Mouse (Mus musculus) MEL (cell line): ENCODE measurements around the gene Chmp5. TPM values are rescaled to one million over a fixed set of nuclear protein-coding genes. Genes with fewer than 3 reads are reported as not detected.
"Not testable (repeated sequence)": the region's sequence is repeated elsewhere in the genome, so short reads cannot be mapped to it uniquely, and the experiment has no call there.

Experiments
- DNase-seq: peaks from one replicate; pipeline ENCODE4 v3.0.0; 2011; ENCODE audit warnings: low read depth, low spot score
- H3K27ac ChIP-seq: 2 replicates; pipeline ENCODE4 v1.5.1; 2012; ENCODE audit warnings: low read depth, mild to moderate bottlenecking, control low read depth, low read length, moderate library complexity; ENCODE audit not compliant: control insufficient read depth
- H3K27me3 ChIP-seq, 2 experiments: fragments of 150-350 bp in 1 of 2; sonication (generic) in 1 of 2; 2 replicates each; pipeline ENCODE4 v1.6.1; 2012; ENCODE audit warnings: low read length in 2 of 2, mild to moderate bottlenecking in 2 of 2, improper control_type of control experiment in 1 of 2, moderate library complexity in 1 of 2; ENCODE audit not compliant: insufficient read depth in 2 of 2, control insufficient read depth in 1 of 2
- H3K36me3 ChIP-seq, 2 experiments: 2 replicates each; pipeline ENCODE4 v1.6.1; 2012 to 2014; ENCODE audit warnings: low read length in 2 of 2, improper control_type of control experiment in 1 of 2, inconsistent platforms in 1 of 2, mild to moderate bottlenecking in 1 of 2; ENCODE audit not compliant: insufficient read depth in 2 of 2, control insufficient read depth in 1 of 2
- H3K4me1 ChIP-seq, 2 experiments: fragments of 150-350 bp in 1 of 2; sonication (generic) in 1 of 2; 2 replicates each; pipeline ENCODE4 v1.6.1; 2012; ENCODE audit warnings: low read length in 2 of 2, improper control_type of control experiment in 1 of 2, mild to moderate bottlenecking in 1 of 2; ENCODE audit not compliant: insufficient read depth in 2 of 2, control insufficient read depth in 1 of 2
- H3K4me3 ChIP-seq, 2 experiments: fragments of 150-350 bp in 1 of 2; sonication (generic) in 1 of 2; 2 replicates each; pipeline ENCODE4 v1.5.1; 2012; ENCODE audit warnings: low read depth in 2 of 2, low read length in 2 of 2, mild to moderate bottlenecking in 2 of 2, moderate library complexity in 2 of 2, control low read depth in 1 of 2, improper control_type of control experiment in 1 of 2; ENCODE audit not compliant: control insufficient read depth in 1 of 2, insufficient read depth in 1 of 2
- H3K79me2 ChIP-seq: 2 replicates; pipeline ENCODE4 v1.6.1; 2012; ENCODE audit warnings: mild to moderate bottlenecking, low read length, moderate library complexity; ENCODE audit not compliant: control insufficient read depth, poor library complexity, insufficient read depth
- H3K9ac ChIP-seq: 2 replicates; pipeline ENCODE4 v1.6.1; 2012; ENCODE audit warnings: low read depth, mild to moderate bottlenecking, control low read depth, low read length, moderate library complexity; ENCODE audit not compliant: control insufficient read depth, poor library complexity, severe bottlenecking
- H3K9me3 ChIP-seq: fragments of 150-350 bp; sonication (generic); replicated peaks from 2 replicates; pipeline ENCODE4 v1.6.1; 2012; ENCODE audit warnings: mild to moderate bottlenecking, low read length, improper control_type of control experiment, moderate library complexity; ENCODE audit not compliant: insufficient read depth
- BHLHE40 ChIP-seq: IDR thresholded peaks from 2 replicates; pipeline ENCODE4 v1.6.1; 2012; ENCODE audit warnings: low read depth, mild to moderate bottlenecking, inconsistent platforms, low read length, improper control_type of control experiment, borderline replicate concordance
- CHD1 ChIP-seq: IDR thresholded peaks from 2 replicates; pipeline ENCODE4 v1.6.1; 2012; ENCODE audit warnings: low read depth, mild to moderate bottlenecking, inconsistent platforms, low read length, improper control_type of control experiment
- CHD2 ChIP-seq: IDR thresholded peaks from 2 replicates; pipeline ENCODE4 v1.6.1; 2011; ENCODE audit warnings: low read length, improper control_type of control experiment
- ELF1 ChIP-seq: IDR thresholded peaks from 2 replicates; pipeline ENCODE4 v1.6.1; 2014; ENCODE audit warnings: low read depth, mild to moderate bottlenecking, inconsistent platforms, low read length, improper control_type of control experiment, moderate library complexity
- EP300 ChIP-seq, 2 experiments: IDR thresholded peaks; 2 replicates each; pipeline ENCODE4 v1.6.1; 2011; ENCODE audit warnings: improper control_type of control experiment in 2 of 2, low read length in 2 of 2, low read depth in 1 of 2, mild to moderate bottlenecking in 1 of 2
- ETS1 ChIP-seq: IDR thresholded peaks from 2 replicates; pipeline ENCODE4 v1.6.1; 2012; ENCODE audit warnings: low read depth, mild to moderate bottlenecking, inconsistent platforms, low read length, improper control_type of control experiment, moderate library complexity
- GABPA ChIP-seq: IDR thresholded peaks from 2 replicates; pipeline ENCODE4 v1.6.1; 2012; ENCODE audit warnings: low read depth, mild to moderate bottlenecking, inconsistent platforms, low read length, improper control_type of control experiment, moderate library complexity
- GATA1 ChIP-seq: IDR thresholded peaks from 2 replicates; pipeline ENCODE4 v1.6.1; 2011; ENCODE audit warnings: low read depth, low read length, improper control_type of control experiment
- JUND ChIP-seq: IDR thresholded peaks from 2 replicates; pipeline ENCODE4 v1.6.1; 2011; ENCODE audit warnings: low read depth, mild to moderate bottlenecking, improper control_type of control experiment, low read length
- KAT2A ChIP-seq: conservative IDR thresholded peaks from 2 replicates; pipeline ENCODE4 v1.6.1; 2012; ENCODE audit warnings: low read depth, low read length, improper control_type of control experiment, inconsistent platforms
- MAFK ChIP-seq: IDR thresholded peaks from 2 replicates; pipeline ENCODE4 v1.6.1; 2011; ENCODE audit warnings: low read depth, mild to moderate bottlenecking, low read length, improper control_type of control experiment, borderline replicate concordance
- MAZ ChIP-seq: IDR thresholded peaks from 2 replicates; pipeline ENCODE4 v1.6.1; 2012; ENCODE audit warnings: low read depth, mild to moderate bottlenecking, inconsistent platforms, low read length, improper control_type of control experiment
- MEF2A ChIP-seq: IDR thresholded peaks from 2 replicates; pipeline ENCODE4 v1.6.1; 2014; ENCODE audit warnings: low read depth, mild to moderate bottlenecking, inconsistent platforms, low read length, improper control_type of control experiment; ENCODE audit not compliant: poor library complexity, insufficient replicate concordance, severe bottlenecking; ENCODE audit errors: extremely low read depth
- MYB ChIP-seq: IDR thresholded peaks from 2 replicates; pipeline ENCODE4 v1.6.1; 2011; ENCODE audit warnings: mild to moderate bottlenecking, low read depth, low read length, improper control_type of control experiment
- NRF1 ChIP-seq: IDR thresholded peaks from 2 replicates; pipeline ENCODE4 v1.6.1; 2014; ENCODE audit warnings: low read depth, mild to moderate bottlenecking, inconsistent platforms, low read length, improper control_type of control experiment, moderate library complexity; ENCODE audit not compliant: poor library complexity, insufficient read depth, severe bottlenecking
- POLR2A ChIP-seq, 2 experiments: IDR thresholded peaks; 2 replicates each; pipeline ENCODE4 v1.6.1; 2011 to 2012; ENCODE audit warnings: low read length in 2 of 2, mild to moderate bottlenecking in 2 of 2, control low read depth in 1 of 2, improper control_type of control experiment in 1 of 2, low read depth in 1 of 2, moderate library complexity in 1 of 2; ENCODE audit not compliant: control insufficient read depth in 1 of 2, insufficient read depth in 1 of 2, poor library complexity in 1 of 2
- POLR2AphosphoS5 ChIP-seq: IDR thresholded peaks from 2 replicates; pipeline ENCODE4 v1.6.1; 2012; ENCODE audit warnings: low read depth, borderline replicate concordance, mild to moderate bottlenecking, inconsistent platforms, low read length, moderate library complexity, mixed read lengths
- RAD21 ChIP-seq: IDR thresholded peaks from 2 replicates; pipeline ENCODE4 v1.6.1; 2011; ENCODE audit warnings: mild to moderate bottlenecking, low read depth, low read length, improper control_type of control experiment
- RCOR1 ChIP-seq: IDR thresholded peaks from 2 replicates; pipeline ENCODE4 v1.6.1; 2012; ENCODE audit warnings: low read depth, mild to moderate bottlenecking, inconsistent platforms, low read length, improper control_type of control experiment
- SIN3A ChIP-seq: IDR thresholded peaks from 2 replicates; pipeline ENCODE4 v1.6.1; 2012; ENCODE audit warnings: low read length, improper control_type of control experiment, inconsistent platforms
- SMC3 ChIP-seq: IDR thresholded peaks from 2 replicates; pipeline ENCODE4 v1.6.1; 2011; ENCODE audit warnings: low read depth, low read length, improper control_type of control experiment
- TBP ChIP-seq: IDR thresholded peaks from 2 replicates; pipeline ENCODE4 v1.8.0; 2011; ENCODE audit warnings: low read depth, low read length, improper control_type of control experiment
- TCF12 ChIP-seq: IDR thresholded peaks from 2 replicates; pipeline ENCODE4 v1.6.1; 2014; ENCODE audit warnings: low read depth, mild to moderate bottlenecking, inconsistent platforms, low read length, improper control_type of control experiment, moderate library complexity
- USF2 ChIP-seq, 2 experiments: IDR thresholded peaks; 2 replicates each; pipeline ENCODE4 v1.6.1; 2011 to 2012; ENCODE audit warnings: improper control_type of control experiment in 2 of 2, low read length in 2 of 2, borderline replicate concordance in 1 of 2, inconsistent platforms in 1 of 2, low read depth in 1 of 2, mild to moderate bottlenecking in 1 of 2; ENCODE audit not compliant: insufficient read depth in 1 of 2
- ZKSCAN1 ChIP-seq: IDR thresholded peaks from 2 replicates; pipeline ENCODE4 v1.6.1; 2012; ENCODE audit warnings: low read depth, mild to moderate bottlenecking, inconsistent platforms, low read length, improper control_type of control experiment, moderate library complexity
- polyA plus RNA-seq, 2 experiments: library from polyadenylated mRNA; stranded (reverse) in 1 of 2; unstranded in 1 of 2; fragments of >175 nt in 1 of 2; fragments of >200 nt in 1 of 2; gene quantifications; 2 replicates each; pipeline versions ENCODE4 v1.2.1 to v1.2.4; 2012; ENCODE audit warnings: low replicate concordance in 2 of 2, low read depth in 1 of 2; ENCODE audit not compliant: insufficient read length in 2 of 2, insufficient read depth in 1 of 2, missing spikeins in 1 of 2
- total RNA-seq: library from RNA; depleted of rRNA; stranded (reverse); fragments of 300-350 nt; gene quantifications from 2 replicates; pipeline ENCODE4 v1.2.3, GENCODE M21; 2012

The Chmp5 gene
- total and polyA plus RNA-seq, 3 experiments: 34.7 to 38.5 TPM; not detected in 1

- H3K9ac ChIP-seq: no peak overlapping the region
- H3K36me3 ChIP-seq: peaks cover 0 to 2% of the 10 kb centered on the region in 2 experiments; a peak in 1 of 4 replicates
- no peak for DNase-seq
- H3K4me3 ChIP-seq: no peak overlapping the region
- H3K4me1 ChIP-seq: no peaks in the 10 kb centered on the region
- TF ChIP-seq MEF2A: no peak
- TF ChIP-seq KAT2A: no peak
- no peak for TF ChIP-seq MAZ
- TF ChIP-seq BHLHE40: no peak
- TF ChIP-seq MYB: no peak
- no peak for TF ChIP-seq CHD2
- no peak for TF ChIP-seq GATA1
- no peak for TF ChIP-seq POLR2A (IDR thresholded peaks at IDR 0.05; ENCODE audit: control insufficient read depth in 1 of 2, insufficient read depth in 1 of 2, low read depth in 1 of 2, low read length in 2 of 2, poor library complexity in 1 of 2)
- no peak for TF ChIP-seq SMC3
- TF ChIP-seq GABPA: no peak
- TF ChIP-seq USF2 (IDR thresholded peaks at IDR 0.05; ENCODE audit: borderline replicate concordance in 1 of 2, insufficient read depth in 1 of 2, low read depth in 1 of 2, low read length in 2 of 2): no peak
- TF ChIP-seq SIN3A: no peak
- no peak for TF ChIP-seq JUND
- no peak for TF ChIP-seq POLR2AphosphoS5
- TF ChIP-seq ZKSCAN1: no peak
- no peaks in the 10 kb centered on the region for H3K9me3 ChIP-seq
- no peaks in the 10 kb centered on the region for H3K27me3 ChIP-seq
- H3K27ac ChIP-seq: no peak overlapping the region
- H3K79me2 ChIP-seq: no peaks in the 10 kb centered on the region
These were observed 19.2 kb upstream of the Chmp5 start for GRCm38 (mm10) chr4:40929046-40929445.

- no peak overlapping the region for H3K9ac ChIP-seq
- TF ChIP-seq SMC3: no peak
- TF ChIP-seq TBP: no peak
- no peak for TF ChIP-seq RCOR1
- no peak for TF ChIP-seq BHLHE40
- no peak for TF ChIP-seq POLR2A (IDR thresholded peaks at IDR 0.05; ENCODE audit: control insufficient read depth in 1 of 2, insufficient read depth in 1 of 2, low read depth in 1 of 2, low read length in 2 of 2, poor library complexity in 1 of 2)
- no peak for TF ChIP-seq MAZ
- no peak for TF ChIP-seq NRF1
- no peak for TF ChIP-seq EP300 (IDR thresholded peaks at IDR 0.05; ENCODE audit: low read depth in 1 of 2, low read length in 2 of 2)
- TF ChIP-seq MAFK: no peak
- no peak for TF ChIP-seq POLR2AphosphoS5
- TF ChIP-seq CHD1: no peak
- no peak for TF ChIP-seq TCF12
- TF ChIP-seq JUND: no peak
- TF ChIP-seq SIN3A: no peak
- no peak for TF ChIP-seq ETS1
- no peak for TF ChIP-seq USF2 (IDR thresholded peaks at IDR 0.05; ENCODE audit: borderline replicate concordance in 1 of 2, insufficient read depth in 1 of 2, low read depth in 1 of 2, low read length in 2 of 2)
- TF ChIP-seq RAD21: no peak
- TF ChIP-seq ELF1: no peak
- H3K27me3 ChIP-seq: no peaks in the 10 kb centered on the region
- no peak overlapping the region for H3K4me3 ChIP-seq
- DNase-seq: no peak
- no peaks in the 10 kb centered on the region for H3K9me3 ChIP-seq
- H3K4me1 ChIP-seq: no peaks in the 10 kb centered on the region
- H3K27ac ChIP-seq: no peak overlapping the region
- H3K79me2 ChIP-seq: no peaks in the 10 kb centered on the region
- peaks cover 0 to 11% of the 10 kb centered on the region in 2 experiments; a peak in 2 of 4 replicates for H3K36me3 ChIP-seq
These were observed 14.5 kb upstream of the Chmp5 start for GRCm38 (mm10) chr4:40933694-40934093.

DNA sequence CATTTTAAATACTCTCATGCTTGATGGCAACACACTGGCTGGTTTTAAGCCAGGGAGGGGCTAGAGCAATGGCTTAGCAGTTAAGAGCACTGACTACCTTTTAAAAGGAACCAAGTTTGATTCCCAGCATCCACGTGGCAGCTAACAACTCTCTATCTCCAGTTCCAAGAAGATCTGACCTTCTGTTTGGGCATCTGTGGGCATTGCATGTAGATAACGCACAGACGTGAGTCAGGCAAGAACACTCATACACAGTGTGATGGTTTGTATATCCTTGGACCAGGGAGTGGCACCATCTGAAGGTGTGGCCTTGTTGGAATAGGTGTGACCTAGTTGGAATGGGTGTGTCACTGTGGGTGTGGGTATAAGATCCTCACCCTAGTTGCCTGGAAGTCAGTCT, 13.8 kb upstream of the Chmp5 start:
- H3K4me1 ChIP-seq, H3K9ac ChIP-seq, H3K27ac ChIP-seq, H3K79me2 ChIP-seq, H3K4me3 ChIP-seq, H3K27me3 ChIP-seq, DNase-seq, H3K9me3 ChIP-seq: not testable (repeated sequence)
- H3K36me3 ChIP-seq: peaks cover 0 to 16% of the 10 kb centered on the region in 2 experiments; a peak in 2 of 4 replicates
